Mouse (Mus musculus): ENCODE results near the gene Mcat.

DNA sequence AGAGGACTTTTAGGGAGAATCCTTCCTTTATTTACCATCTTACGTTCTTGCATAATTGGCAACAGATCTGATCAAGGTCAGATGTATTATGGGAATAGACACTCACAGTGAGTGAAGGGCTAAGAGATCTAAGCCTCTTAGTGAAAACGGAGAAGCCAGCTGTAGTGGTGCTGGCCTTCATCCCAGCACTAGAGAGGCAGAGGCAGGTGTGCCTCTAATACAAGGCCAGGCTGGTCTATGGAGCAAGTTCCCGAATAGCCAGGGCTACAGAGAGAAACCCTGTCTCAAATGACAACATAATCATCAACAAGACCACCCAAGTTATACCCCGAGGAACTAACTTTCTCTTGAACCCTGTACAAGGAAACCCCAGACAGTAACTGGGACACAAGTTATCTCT is 19.3 kb upstream of the Mcat start:
- TF ChIP-seq CTCF (conservative IDR thresholded peaks at IDR 0.05; ENCODE audit: low read length) = no peak
- no peak for TF ChIP-seq POU5F1 (IDR thresholded peaks at IDR 0.05; ENCODE audit: borderline replicate concordance, low read length)
